Mouse (Mus musculus): ENCODE measurements around the gene Rorc. TPM values are rescaled to one million over a fixed set of nuclear protein-coding genes. Genes with fewer than 3 reads are reported as not detected.
A peak's percentile ranks its signal among the peaks of the same experiment; 100 is the strongest.

The Rorc gene
- polyA plus RNA-seq, 1 experiment from 2014 or later, result 0.15 TPM

GRCm38 (mm10) chr3:94399663-94400310, 27.2 kb downstream of the Rorc start:
- 51% methylated on average over 5 of the region's 5 CpGs for WGBS
- Histone ChIP-seq H3K36me3 (no peaks in the 10 kb centered on the region), H3K27ac (no peak overlapping the region), H3K4me3 (no peak overlapping the region), H3K27me3 (ENCODE audit: low read depth, poor library complexity, severe bottlenecking) (peaks cover 86% of the 10 kb centered on the region), H3K4me1 (peaks cover 23% of the 10 kb centered on the region), H3K9me3 (replicated peaks) (no peaks in the 10 kb centered on the region)
- DNase-seq (ENCODE audit: low spot score), result no peak

GRCm38 (mm10) chr3:94402451-94402850, 29.9 kb downstream of the Rorc start:
- DNase-seq (ENCODE audit: low spot score), result no peak
- H3K4me1 ChIP-seq, result peaks cover 24% of the 10 kb centered on the region
- H3K27me3 ChIP-seq (ENCODE audit: low read depth, poor library complexity, severe bottlenecking), result peaks cover 81% of the 10 kb centered on the region
- WGBS, result 68% methylated on average over 8 of the region's 8 CpGs
- H3K36me3 ChIP-seq, result no peaks in the 10 kb centered on the region
- no peak overlapping the region for H3K27ac ChIP-seq
- no peaks in the 10 kb centered on the region for H3K9me3 ChIP-seq (replicated peaks)
- no peak overlapping the region for H3K4me3 ChIP-seq

DNA sequence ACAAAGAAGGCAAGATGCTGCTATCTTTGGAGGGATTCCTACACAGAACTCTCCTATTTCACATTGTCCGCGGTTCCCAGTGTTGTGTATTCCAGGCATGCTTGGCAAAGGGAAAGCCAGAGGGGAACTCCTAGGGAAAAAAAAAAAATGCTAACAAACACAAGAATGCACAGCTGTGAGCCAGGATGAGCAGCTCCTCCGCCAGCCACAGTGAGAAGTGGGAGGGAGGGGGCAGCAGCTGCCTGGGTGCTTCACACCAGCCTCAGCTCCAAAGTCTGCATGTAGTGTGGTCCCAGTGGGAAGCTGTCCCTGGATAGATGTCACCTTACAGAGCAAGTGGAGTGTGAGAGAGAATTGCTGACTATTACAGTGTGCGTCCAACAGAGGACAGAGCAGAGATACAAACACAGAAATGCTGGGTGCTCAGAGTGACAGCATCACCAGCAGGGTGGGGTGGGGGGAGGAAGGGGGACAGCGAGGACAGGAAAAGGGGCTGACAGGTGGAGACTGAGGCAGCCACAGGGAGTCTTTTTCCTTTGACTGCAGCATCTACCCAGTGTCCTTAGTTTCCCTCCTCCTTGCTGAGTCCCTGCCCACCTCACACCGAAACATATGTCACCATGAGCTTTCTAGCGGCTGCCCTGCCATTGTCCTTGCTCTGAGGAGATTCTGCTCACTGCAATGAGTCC, 31.9 kb downstream of the Rorc start:
- no peak for DNase-seq (ENCODE audit: low spot score)
- 28% methylated on average over 7 of the region's 7 CpGs for WGBS
- no peaks in the 10 kb centered on the region for H3K36me3 ChIP-seq
- H3K27me3 ChIP-seq (ENCODE audit: low read depth, poor library complexity, severe bottlenecking), result peaks cover 60% of the 10 kb centered on the region
- peaks cover 16% of the 10 kb centered on the region; the same call in 1 of the 2 replicates for H3K4me1 ChIP-seq
- no peak overlapping the region for H3K27ac ChIP-seq
- no peaks in the 10 kb centered on the region for H3K9me3 ChIP-seq (replicated peaks)
- no peak overlapping the region for H3K4me3 ChIP-seq

- Histone ChIP-seq H3K27ac (no peak overlapping the region), H3K36me3 (no peaks in the 10 kb centered on the region), H3K9me3 (replicated peaks) (no peaks in the 10 kb centered on the region), H3K4me3 (no peak overlapping the region), H3K4me1 (peaks cover 16% of the 10 kb centered on the region; the same call in 1 of the 2 replicates), H3K27me3 (ENCODE audit: low read depth, poor library complexity, severe bottlenecking) (peaks cover 50% of the 10 kb centered on the region)
- DNase-seq (ENCODE audit: low spot score), result no peak
- WGBS, result 79% methylated on average over 4 of the region's 4 CpGs
These were observed 33.0 kb downstream of the Rorc start for GRCm38 (mm10) chr3:94405561-94405960.

- no peak overlapping the region for H3K27ac ChIP-seq
- H3K9me3 ChIP-seq (replicated peaks), result no peaks in the 10 kb centered on the region
- peaks cover 10% of the 10 kb centered on the region for H3K4me1 ChIP-seq
- H3K4me3 ChIP-seq, result peak overlapping the region; percentile 53
- no peaks in the 10 kb centered on the region for H3K27me3 ChIP-seq (ENCODE audit: low read depth, poor library complexity, severe bottlenecking)
- no peak for DNase-seq (ENCODE audit: low spot score)
- H3K36me3 ChIP-seq, result no peaks in the 10 kb centered on the region
- whole genome bisulfite sequencing, result 12% methylated on average over 25 of the region's 25 CpGs
These were observed 39.9 kb downstream of the Rorc start for GRCm38 (mm10) chr3:94412530-94412929.

DNA sequence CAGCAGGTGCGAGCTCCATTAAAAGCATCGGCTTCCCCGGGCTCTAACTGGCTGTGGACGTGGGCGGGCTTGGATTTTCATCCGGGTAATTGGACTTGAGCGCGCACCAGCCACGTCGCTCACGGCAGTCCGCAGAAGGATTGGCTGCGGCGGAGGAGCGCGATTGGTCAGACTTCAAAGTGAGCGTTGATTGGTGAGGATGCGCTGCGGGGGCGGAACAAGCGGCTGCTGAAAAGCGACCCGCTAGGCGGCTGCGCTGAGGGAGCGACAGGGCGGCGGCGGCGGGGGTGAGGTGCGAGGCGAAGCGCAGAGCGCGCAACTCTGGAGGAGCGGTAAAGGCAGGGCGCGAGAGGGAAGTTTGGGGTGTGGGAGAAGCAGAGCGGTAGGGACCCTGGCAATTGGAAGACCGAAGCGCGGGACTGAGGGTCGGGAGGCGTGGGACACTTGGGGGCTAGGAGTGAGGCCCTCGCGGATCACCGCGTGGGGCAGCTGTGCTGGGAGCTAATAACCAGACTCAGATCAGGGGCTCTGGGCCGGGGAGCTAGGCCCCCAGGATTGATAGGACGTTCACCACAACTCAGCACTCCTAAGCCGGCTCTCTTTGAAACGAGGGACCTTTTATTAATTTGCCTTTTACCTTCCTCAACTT, 40.6 kb downstream of the Rorc start, which contains the start of gene Tdrkh:
Gene Tdrkh (plus strand): TSS at position 243 of the 649 bp plus-strand sequence.
- no peaks in the 10 kb centered on the region for H3K36me3 ChIP-seq
- H3K9me3 ChIP-seq (replicated peaks), result no peaks in the 10 kb centered on the region
- WGBS, result 10% methylated on average over 52 of the region's 52 CpGs
- H3K4me1 ChIP-seq, result peaks cover 10% of the 10 kb centered on the region
- peak; percentile 94 for DNase-seq (ENCODE audit: low spot score)
- peak within 1 kb of the TSS; percentile 53 for H3K4me3 ChIP-seq
- H3K27me3 ChIP-seq (ENCODE audit: low read depth, poor library complexity, severe bottlenecking), result no peaks in the 10 kb centered on the region
- peak within 1 kb of the TSS; percentile 60; the same call in 1 of the 2 replicates for H3K27ac ChIP-seq

GRCm38 (mm10) chr3:94430980-94431379, 58.4 kb downstream of the Rorc start:
- Histone ChIP-seq H3K27ac (no peak overlapping the region), H3K4me1 (no peaks in the 10 kb centered on the region), H3K27me3 (ENCODE audit: low read depth, poor library complexity, severe bottlenecking) (no peaks in the 10 kb centered on the region), H3K36me3 (no peaks in the 10 kb centered on the region), H3K9me3 (replicated peaks) (no peaks in the 10 kb centered on the region), H3K4me3 (no peak overlapping the region)
- WGBS, result 90% methylated on average over 2 of the region's 2 CpGs
- no peak for DNase-seq (ENCODE audit: low spot score)

DNA sequence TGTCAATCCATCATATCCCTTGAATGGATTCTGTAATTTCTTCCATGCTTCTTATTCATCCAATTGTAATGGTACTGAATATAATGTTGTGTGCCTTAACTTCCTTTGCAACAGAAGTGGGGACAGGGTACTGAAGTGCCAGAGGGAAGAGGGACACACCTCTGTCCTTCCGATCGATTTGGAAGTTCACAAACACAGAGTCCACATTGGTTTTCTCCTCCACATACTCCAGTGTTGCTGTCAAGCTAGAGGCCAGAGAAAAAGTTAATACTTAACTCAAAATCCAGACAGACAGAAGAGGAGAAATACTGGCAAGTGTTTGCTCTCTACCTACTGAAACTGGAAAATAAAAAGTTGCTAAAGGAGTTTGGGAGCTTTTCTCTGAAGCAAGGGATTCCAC, 61.7 kb downstream of the Rorc start:
- Histone ChIP-seq H3K4me1 (no peaks in the 10 kb centered on the region), H3K36me3 (no peaks in the 10 kb centered on the region), H3K27ac (no peak overlapping the region), H3K4me3 (no peak overlapping the region), H3K27me3 (ENCODE audit: low read depth, poor library complexity, severe bottlenecking) (no peaks in the 10 kb centered on the region), H3K9me3 (replicated peaks) (no peaks in the 10 kb centered on the region)
- no peak for DNase-seq (ENCODE audit: low spot score)
- WGBS, result 89% methylated on average over 2 of the region's 2 CpGs

DNA sequence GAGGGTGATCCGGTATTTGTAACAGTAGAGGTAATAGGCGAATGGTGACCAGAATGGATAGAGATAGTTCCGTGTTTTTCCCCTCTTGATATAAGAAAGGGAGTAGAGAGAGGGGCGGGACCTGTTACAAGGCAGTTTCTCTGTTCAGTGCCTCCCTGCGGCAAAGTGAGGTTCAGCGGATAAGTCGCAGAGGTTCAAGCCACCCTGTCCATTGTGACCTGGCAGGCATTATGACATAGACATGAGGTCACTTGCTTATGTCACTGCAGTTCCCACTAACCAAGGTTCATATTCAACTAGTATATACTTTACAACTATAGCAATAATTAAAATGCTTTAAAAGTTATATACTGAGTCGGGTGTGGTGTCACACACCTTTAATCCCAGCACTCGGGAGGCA, 63.8 kb downstream of the Rorc start:
- WGBS, result 86% methylated on average over 9 of the region's 9 CpGs
- Histone ChIP-seq H3K4me3 (no peak overlapping the region), H3K27me3 (ENCODE audit: low read depth, poor library complexity, severe bottlenecking) (peaks cover 7% of the 10 kb centered on the region; the same call in 1 of the 2 replicates), H3K27ac (no peak overlapping the region), H3K36me3 (no peaks in the 10 kb centered on the region), H3K4me1 (no peaks in the 10 kb centered on the region), H3K9me3 (replicated peaks) (no peaks in the 10 kb centered on the region)
- DNase-seq (ENCODE audit: low spot score), result no peak

- H3K4me3 ChIP-seq, result no peak overlapping the region
- H3K9me3 ChIP-seq (replicated peaks), result no peaks in the 10 kb centered on the region
- H3K36me3 ChIP-seq, result peaks cover 16% of the 10 kb centered on the region
- WGBS, result 48% methylated on average over 3 of the region's 3 CpGs
- peaks cover 9% of the 10 kb centered on the region for H3K4me1 ChIP-seq
- peaks cover 7% of the 10 kb centered on the region; the same call in 1 of the 2 replicates for H3K27me3 ChIP-seq (ENCODE audit: low read depth, poor library complexity, severe bottlenecking)
- no peak overlapping the region for H3K27ac ChIP-seq
- no peak for DNase-seq (ENCODE audit: low spot score)
These were observed 68.6 kb downstream of the Rorc start for GRCm38 (mm10) chr3:94441182-94441581.

- Histone ChIP-seq H3K4me3 (peak within 1 kb of the TSS; percentile 97), H3K27ac (peak within 1 kb of the TSS; percentile 89), H3K27me3 (ENCODE audit: low read depth, poor library complexity, severe bottlenecking) (peaks cover 7% of the 10 kb centered on the region; the same call in 1 of the 2 replicates), H3K36me3 (peaks cover 35% of the 10 kb centered on the region), H3K4me1 (peaks cover 9% of the 10 kb centered on the region), H3K9me3 (replicated peaks) (no peaks in the 10 kb centered on the region)
- DNase-seq (ENCODE audit: low spot score), result peak; percentile 98
- WGBS, result 1% methylated on average over 39 of the region's 39 CpGs
These were observed 70.5 kb downstream of the Rorc start, which contains the start of gene Mrpl9 for GRCm38 (mm10) chr3:94442951-94443596. Gene Mrpl9, plus strand, starts transcription at chr3:94443318.

DNA sequence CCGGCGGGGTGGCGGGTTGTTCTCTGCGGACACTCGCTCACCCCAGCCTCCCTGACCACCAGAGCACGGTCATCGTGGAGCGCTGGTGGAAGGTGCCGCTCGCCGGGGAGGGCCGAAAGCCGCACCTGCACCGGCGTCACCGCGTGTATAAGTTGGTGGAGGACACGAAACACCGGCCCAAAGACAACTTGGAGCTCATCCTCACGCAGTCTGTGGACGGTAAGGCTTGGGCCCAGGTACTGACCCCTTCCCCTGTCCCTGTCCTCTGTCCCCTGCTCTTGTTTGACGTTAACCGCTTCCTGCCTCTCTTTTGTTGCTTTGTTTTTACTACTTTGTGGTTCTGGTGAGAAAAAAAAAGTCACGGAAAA, 71.0 kb downstream of the Rorc start, which contains the start of gene Oaz3:
Gene Oaz3 (minus strand): TSS at position 319 of the 368 bp plus-strand sequence.
- no peaks in the 10 kb centered on the region for H3K9me3 ChIP-seq (replicated peaks)
- under 1% methylated on average over 24 of the region's 24 CpGs for WGBS
- DNase-seq (ENCODE audit: low spot score), result no peak
- H3K27me3 ChIP-seq (ENCODE audit: low read depth, poor library complexity, severe bottlenecking), result peaks cover 7% of the 10 kb centered on the region; the same call in 1 of the 2 replicates
- peak within 1 kb of the TSS; percentile 89 for H3K27ac ChIP-seq
- H3K4me1 ChIP-seq, result peaks cover 9% of the 10 kb centered on the region
- H3K36me3 ChIP-seq, result peaks cover 40% of the 10 kb centered on the region
- peak within 1 kb of the TSS; percentile 97 for H3K4me3 ChIP-seq
